Mouse (Mus musculus) bone marrow, adult 2 months (tissue): ENCODE measurements around the gene Zdhhc14.

Experiments used
- CTCF ChIP-seq: fragments of 200-500 bp; IDR thresholded peaks from 2 replicates; pipeline ENCODE4 v1.5.1; 2011; ENCODE audit warnings: low read length, control low read depth; ENCODE audit not compliant: control insufficient read depth, insufficient read depth
- POLR2A ChIP-seq: fragments of 200-500 bp; IDR thresholded peaks from 2 replicates; pipeline ENCODE4 v1.6.1; 2011; ENCODE audit warnings: low read depth, mild to moderate bottlenecking, control low read depth, low read length, borderline replicate concordance; ENCODE audit not compliant: control insufficient read depth

GRCm38 (mm10) chr17:5606151-5606591 is 113.8 kb downstream of the Zdhhc14 start:
- TF ChIP-seq CTCF (no peak), POLR2A (no peak)
